Mouse (Mus musculus) testis, adult 2 months (tissue): ENCODE data around the gene Ppp1r12a. TPM values are rescaled to one million over a fixed set of nuclear protein-coding genes. Genes with fewer than 3 reads are reported as not detected.
A peak's percentile ranks its signal among the peaks of the same experiment; 100 is the strongest.

Experiments
- H3K27ac ChIP-seq: fragments of 200-500 bp; 2 replicates; pipeline ENCODE4 v1.5.1; 2012; ENCODE audit warnings: low read depth, low read length; ENCODE audit not compliant: control insufficient read depth, insufficient read depth
- H3K27me3 ChIP-seq: fragments of 200-500 bp; 2 replicates; pipeline ENCODE4 v1.6.1; 2012; ENCODE audit warnings: mild to moderate bottlenecking, low read length, moderate library complexity; ENCODE audit not compliant: control insufficient read depth, insufficient read depth
- H3K36me3 ChIP-seq: fragments of 200-500 bp; 2 replicates; pipeline ENCODE4 v1.6.1; 2012; ENCODE audit warnings: mild to moderate bottlenecking, low read length; ENCODE audit not compliant: control insufficient read depth, insufficient read depth
- H3K4me1 ChIP-seq: fragments of 200-500 bp; 2 replicates; pipeline ENCODE4 v1.6.1; 2012; ENCODE audit warnings: low read length; ENCODE audit not compliant: control insufficient read depth, insufficient read depth
- H3K4me3 ChIP-seq: fragments of 200-500 bp; 2 replicates; pipeline ENCODE4 v1.5.1; 2012; ENCODE audit warnings: low read depth, mild to moderate bottlenecking, low read length, moderate library complexity, mixed read lengths; ENCODE audit not compliant: control insufficient read depth
- CTCF ChIP-seq: fragments of 200-500 bp; IDR thresholded peaks from 2 replicates; pipeline ENCODE4 v1.5.1; 2012; ENCODE audit warnings: low read depth, mild to moderate bottlenecking, inconsistent platforms, low read length, moderate library complexity; ENCODE audit not compliant: control insufficient read depth, insufficient read depth, insufficient replicate concordance
- POLR2A ChIP-seq: fragments of 200-500 bp; IDR thresholded peaks from 2 replicates; pipeline ENCODE4 v1.6.1; 2012; ENCODE audit warnings: low read depth, mild to moderate bottlenecking, inconsistent platforms, low read length, moderate library complexity; ENCODE audit not compliant: control insufficient read depth
- polyA plus RNA-seq: library from polyadenylated mRNA; depleted of rRNA; stranded (reverse); fragments of >200 nt; gene quantifications from 2 replicates; pipeline ENCODE4 v1.2.3, GENCODE M21; 2012

Ppp1r12a gene
- polyA plus RNA-seq, 1 experiment = 15.2 TPM

- H3K27me3 ChIP-seq = no peaks in the 10 kb centered on the region
- no peaks in the 10 kb centered on the region; the same call in 1 of the 2 replicates for H3K4me1 ChIP-seq
- TF ChIP-seq POLR2A = no peak
- TF ChIP-seq CTCF = no peak
- no peak overlapping the region for H3K4me3 ChIP-seq
- no peak overlapping the region for H3K27ac ChIP-seq
- H3K36me3 ChIP-seq = no peaks in the 10 kb centered on the region
These were observed 16.3 kb upstream of the Ppp1r12a start for GRCm38 (mm10) chr10:108145701-108146100.

GRCm38 (mm10) chr10:108147031-108147430 is 15.0 kb upstream of the Ppp1r12a start:
- Histone ChIP-seq H3K4me1 (no peaks in the 10 kb centered on the region; the same call in 1 of the 2 replicates), H3K36me3 (no peaks in the 10 kb centered on the region), H3K4me3 (peak overlapping the region; percentile 57), H3K27ac (no peak overlapping the region), H3K27me3 (no peaks in the 10 kb centered on the region)
- TF ChIP-seq CTCF (no peak), POLR2A (no peak)

- Histone ChIP-seq H3K27me3 (no peaks in the 10 kb centered on the region), H3K4me3 (no peak overlapping the region), H3K27ac (no peak overlapping the region), H3K4me1 (no peaks in the 10 kb centered on the region; the same call in 1 of the 2 replicates), H3K36me3 (no peaks in the 10 kb centered on the region)
- TF ChIP-seq CTCF = no peak
- TF ChIP-seq POLR2A = no peak
These were observed 8.7 kb upstream of the Ppp1r12a start for GRCm38 (mm10) chr10:108153301-108153700.

GRCm38 (mm10) chr10:108155042-108155686 is 6.8 kb upstream of the Ppp1r12a start:
- H3K27ac ChIP-seq = no peak overlapping the region
- no peaks in the 10 kb centered on the region for H3K27me3 ChIP-seq
- no peaks in the 10 kb centered on the region; the same call in 1 of the 2 replicates for H3K4me1 ChIP-seq
- H3K36me3 ChIP-seq = no peaks in the 10 kb centered on the region
- H3K4me3 ChIP-seq = no peak overlapping the region
- TF ChIP-seq POLR2A (no peak), CTCF (no peak)

GRCm38 (mm10) chr10:108155687-108156067 is 6.3 kb upstream of the Ppp1r12a start:
- H3K36me3 ChIP-seq = no peaks in the 10 kb centered on the region
- H3K27ac ChIP-seq = no peak overlapping the region
- no peaks in the 10 kb centered on the region; the same call in 1 of the 2 replicates for H3K4me1 ChIP-seq
- no peaks in the 10 kb centered on the region for H3K27me3 ChIP-seq
- H3K4me3 ChIP-seq = no peak overlapping the region
- TF ChIP-seq CTCF (no peak), POLR2A (no peak)

- H3K36me3 ChIP-seq = no peaks in the 10 kb centered on the region
- TF ChIP-seq CTCF = no peak
- no peak for TF ChIP-seq POLR2A
These were observed 5.9 kb upstream of the Ppp1r12a start for GRCm38 (mm10) chr10:108156128-108156527.

GRCm38 (mm10) chr10:108159002-108159401 is 3.0 kb upstream of the Ppp1r12a start:
- no peak overlapping the region for H3K4me3 ChIP-seq
- H3K4me1 ChIP-seq = peaks cover 7% of the 10 kb centered on the region
- no peaks in the 10 kb centered on the region for H3K36me3 ChIP-seq
- no peaks in the 10 kb centered on the region for H3K27me3 ChIP-seq
- TF ChIP-seq CTCF (no peak), POLR2A (no peak)
- H3K27ac ChIP-seq = no peak overlapping the region

More at GRCm38 (mm10) chr10:108156128-108156527, 5.9 kb upstream of the Ppp1r12a start:
- Histone ChIP-seq H3K27me3 (no peaks in the 10 kb centered on the region), H3K27ac (no peak overlapping the region), H3K4me1 (peaks cover under 1% of the 10 kb centered on the region; the same call in 1 of the 2 replicates), H3K4me3 (no peak overlapping the region)
